Mouse (Mus musculus) megakaryocyte, embryonic 14.5 days (primary cell): ENCODE data around the gene Spata13. TPM values are rescaled to one million over a fixed set of nuclear protein-coding genes. Genes with fewer than 3 reads are reported as not detected.

Experiments used
- H3K27me3 ChIP-seq: replicated peaks from 2 replicates; pipeline ENCODE3; 2012; ENCODE audit warnings: inconsistent platforms
- H3K36me3 ChIP-seq: replicated peaks from 2 replicates; pipeline ENCODE3; 2012; ENCODE audit warnings: low read length, inconsistent platforms, mixed read lengths
- H3K4me1 ChIP-seq: 2 replicates; pipeline ENCODE4 v1.6.1; 2012; ENCODE audit warnings: inconsistent platforms
- H3K4me3 ChIP-seq: replicated peaks from 2 replicates; pipeline ENCODE3; 2012; ENCODE audit warnings: moderate library complexity, mild to moderate bottlenecking, inconsistent platforms
- H3K9me3 ChIP-seq: 2 replicates; pipeline ENCODE4 v1.6.1; 2012; ENCODE audit warnings: inconsistent platforms
- FLI1 ChIP-seq: IDR thresholded peaks from 2 replicates; pipeline ENCODE4 v1.6.1; 2012; ENCODE audit warnings: low read length, inconsistent platforms, mixed read lengths
- GATA1 ChIP-seq: IDR thresholded peaks from 3 replicates; pipeline ENCODE4 v1.6.1; 2012; ENCODE audit warnings: mixed read lengths, low read length, inconsistent platforms, borderline replicate concordance
- polyA plus RNA-seq: library from polyadenylated mRNA; stranded (reverse); fragments of >175 nt; gene quantifications from 2 replicates; pipeline ENCODE4 v1.2.3, GENCODE M21; 2012; ENCODE audit warnings: low replicate concordance; ENCODE audit not compliant: insufficient read depth

The Spata13 gene
- polyA plus RNA-seq, 1 experiment = 1.1 TPM

DNA sequence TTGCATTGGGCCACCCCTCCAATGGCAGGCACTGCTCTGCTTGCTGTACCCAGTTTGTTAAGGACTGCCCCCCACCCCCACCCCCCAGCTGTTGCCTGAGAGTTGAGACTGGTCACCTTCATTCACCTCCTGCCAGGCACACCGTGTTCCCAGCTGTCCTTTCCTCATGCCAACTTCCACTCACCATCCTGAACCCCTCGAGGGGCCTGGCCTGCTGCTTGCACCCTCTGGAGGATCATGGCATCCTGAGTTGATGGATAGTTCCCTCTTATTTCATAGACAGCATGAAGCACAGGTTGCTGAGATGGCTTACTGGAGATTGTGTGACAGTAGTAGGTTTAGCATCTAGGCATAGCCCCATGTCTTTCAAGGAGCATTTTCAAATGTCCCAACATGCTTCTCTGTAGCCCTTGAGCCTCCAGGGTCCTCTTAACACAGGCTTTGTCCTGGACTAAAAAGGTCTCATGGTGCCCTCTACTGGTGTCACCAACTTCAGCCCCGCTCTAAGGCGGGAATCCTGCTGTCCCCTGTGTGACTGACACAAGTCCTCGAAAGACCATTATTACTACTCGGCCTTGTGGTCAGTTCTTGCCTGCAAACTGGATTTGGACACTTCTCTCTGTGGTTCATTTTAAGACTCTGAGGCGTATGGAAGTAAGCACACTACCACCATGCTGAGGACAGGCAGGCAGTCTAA is 54.9 kb downstream of the Spata13 start:
- H3K4me1 ChIP-seq = peaks cover 4% of the 10 kb centered on the region; the same call in 1 of the 2 replicates
- no peak overlapping the region for H3K4me3 ChIP-seq
- H3K36me3 ChIP-seq = no peaks in the 10 kb centered on the region
- TF ChIP-seq FLI1 (no peak), GATA1 (no peak)
- no peaks in the 10 kb centered on the region for H3K9me3 ChIP-seq
- peaks cover 21% of the 10 kb centered on the region for H3K27me3 ChIP-seq

DNA sequence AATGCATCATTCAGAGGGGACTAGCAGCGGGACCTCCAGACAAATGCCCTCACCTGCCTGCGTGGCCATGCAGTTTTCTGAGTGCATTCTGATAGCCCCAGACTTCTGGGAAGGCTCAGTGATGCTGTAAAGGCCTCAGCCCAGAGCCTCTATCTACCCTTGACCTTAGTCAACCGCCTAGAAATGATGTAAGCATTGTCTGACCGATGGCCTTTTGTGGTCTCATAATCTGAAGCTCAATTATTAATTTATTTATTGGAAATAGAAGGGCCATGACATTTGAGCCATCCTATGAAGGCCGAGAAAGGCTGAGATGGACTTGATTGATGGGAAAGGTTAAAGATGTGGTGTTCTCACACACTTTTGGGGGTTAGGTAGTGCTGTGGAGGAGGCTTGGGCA is 56.0 kb downstream of the Spata13 start:
- Histone ChIP-seq H3K9me3 (no peaks in the 10 kb centered on the region), H3K27me3 (peaks cover 21% of the 10 kb centered on the region), H3K36me3 (no peaks in the 10 kb centered on the region), H3K4me3 (no peak overlapping the region), H3K4me1 (peaks cover 4% of the 10 kb centered on the region; the same call in 1 of the 2 replicates)
- TF ChIP-seq FLI1 = no peak
- TF ChIP-seq GATA1 = no peak

GRCm38 (mm10) chr14:60690631-60691030 is 56.8 kb downstream of the Spata13 start:
- no peaks in the 10 kb centered on the region for H3K36me3 ChIP-seq
- H3K9me3 ChIP-seq = no peaks in the 10 kb centered on the region
- TF ChIP-seq FLI1 (no peak), GATA1 (no peak)
- peaks cover 4% of the 10 kb centered on the region; the same call in 1 of the 2 replicates for H3K4me1 ChIP-seq
- H3K4me3 ChIP-seq = no peak overlapping the region
- H3K27me3 ChIP-seq = peaks cover 21% of the 10 kb centered on the region

DNA sequence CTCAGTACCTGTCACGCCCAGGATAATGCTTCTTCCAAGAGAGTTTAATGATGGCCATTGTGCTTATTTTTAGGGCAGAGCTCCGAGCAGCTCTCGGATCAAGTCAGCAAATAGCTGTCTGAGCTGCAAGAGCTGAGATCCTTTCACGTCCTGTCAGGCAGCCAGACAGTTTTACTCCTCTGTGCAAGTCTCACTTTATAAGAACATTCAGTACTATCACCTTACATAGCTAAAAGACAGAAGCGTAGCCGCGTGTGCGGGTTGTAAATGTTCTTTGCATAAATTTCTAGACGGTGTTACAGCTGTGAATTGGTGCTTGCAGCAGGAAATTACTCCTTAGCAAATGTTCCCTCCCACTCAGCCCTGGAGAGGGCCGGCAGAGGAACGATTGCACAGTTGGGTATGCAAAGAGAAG is 59.3 kb downstream of the Spata13 start:
- Histone ChIP-seq H3K9me3 (no peaks in the 10 kb centered on the region), H3K27me3 (peaks cover 22% of the 10 kb centered on the region), H3K36me3 (no peaks in the 10 kb centered on the region), H3K4me1 (peaks cover 4% of the 10 kb centered on the region; the same call in 1 of the 2 replicates), H3K4me3 (no peak overlapping the region)
- TF ChIP-seq FLI1 = no peak
- TF ChIP-seq GATA1 = no peak

- Histone ChIP-seq H3K4me3 (no peak overlapping the region), H3K36me3 (no peaks in the 10 kb centered on the region), H3K9me3 (no peaks in the 10 kb centered on the region), H3K27me3 (peaks cover 22% of the 10 kb centered on the region), H3K4me1 (peaks cover 4% of the 10 kb centered on the region; the same call in 1 of the 2 replicates)
- TF ChIP-seq FLI1 (no peak), GATA1 (no peak)
These were observed 59.9 kb downstream of the Spata13 start for GRCm38 (mm10) chr14:60693666-60694065.

DNA sequence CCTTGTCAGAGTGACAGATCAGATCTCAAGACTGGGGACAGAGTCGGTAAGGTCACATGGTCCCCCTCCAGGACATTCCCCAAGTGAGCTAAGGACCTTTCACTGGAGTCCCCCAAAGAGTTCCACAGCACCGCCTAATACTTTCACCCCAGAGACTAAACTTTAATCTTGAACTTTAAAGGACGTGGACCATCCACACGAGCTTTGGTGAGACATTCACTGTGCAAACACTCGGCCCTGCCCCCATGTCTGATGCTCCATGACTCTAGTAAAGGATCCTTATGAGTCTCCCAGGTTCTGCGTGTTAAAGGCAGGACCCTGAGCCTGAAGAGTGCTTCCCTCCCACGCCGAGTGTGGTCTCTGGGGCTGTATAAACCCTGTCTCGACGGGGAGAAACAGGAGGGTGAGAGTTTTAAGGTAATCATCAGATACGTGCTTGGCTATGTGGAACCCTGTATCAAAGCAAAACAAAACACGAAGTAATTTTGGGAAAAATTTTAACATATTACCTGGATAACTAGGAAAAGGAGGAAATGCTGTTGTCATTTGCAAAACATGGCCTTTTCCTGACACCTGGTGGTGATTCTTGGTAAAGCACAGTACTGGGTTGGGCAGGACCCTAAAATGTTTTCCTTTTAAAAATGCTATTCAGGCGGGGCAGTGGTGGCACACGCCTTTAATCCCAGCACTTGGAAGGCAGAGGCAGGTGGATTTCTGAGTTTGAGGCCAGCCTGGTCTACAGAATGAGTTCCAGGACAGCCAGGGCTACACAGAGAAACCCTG is 60.6 kb downstream of the Spata13 start:
- Histone ChIP-seq H3K9me3 (no peaks in the 10 kb centered on the region), H3K36me3 (no peaks in the 10 kb centered on the region), H3K27me3 (peaks cover 22% of the 10 kb centered on the region), H3K4me1 (no peaks in the 10 kb centered on the region), H3K4me3 (no peak overlapping the region)
- TF ChIP-seq GATA1 (no peak), FLI1 (no peak)

GRCm38 (mm10) chr14:60697351-60697750 is 63.5 kb downstream of the Spata13 start:
- Histone ChIP-seq H3K9me3 (no peaks in the 10 kb centered on the region), H3K4me1 (no peaks in the 10 kb centered on the region), H3K4me3 (no peak overlapping the region), H3K36me3 (no peaks in the 10 kb centered on the region), H3K27me3 (peaks cover 10% of the 10 kb centered on the region)
- TF ChIP-seq FLI1 = no peak
- no peak for TF ChIP-seq GATA1

DNA sequence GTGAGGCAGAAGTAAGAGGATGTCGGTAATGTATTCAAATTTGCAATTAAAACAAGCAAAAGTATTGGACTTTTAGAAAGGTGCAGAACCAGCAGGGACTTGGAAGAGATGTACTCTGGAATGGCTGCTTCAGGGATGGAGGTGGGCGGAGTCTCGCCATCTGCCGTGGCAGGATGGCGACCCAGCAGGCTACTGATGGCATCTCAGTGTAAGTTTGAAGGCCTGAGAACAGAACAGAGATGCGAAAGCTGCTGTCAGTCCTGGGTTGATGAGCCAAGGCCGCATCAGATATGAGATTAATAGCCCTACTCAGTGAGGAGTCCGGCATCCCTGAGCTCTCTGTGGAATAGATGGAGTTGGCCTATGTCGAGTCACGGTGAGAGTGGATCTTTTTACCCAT is 65.2 kb downstream of the Spata13 start:
- Histone ChIP-seq H3K27me3 (peaks cover 10% of the 10 kb centered on the region), H3K9me3 (no peaks in the 10 kb centered on the region), H3K4me3 (no peak overlapping the region), H3K36me3 (no peaks in the 10 kb centered on the region), H3K4me1 (no peaks in the 10 kb centered on the region; the same call in 1 of the 2 replicates)
- TF ChIP-seq GATA1 (no peak), FLI1 (no peak)

DNA sequence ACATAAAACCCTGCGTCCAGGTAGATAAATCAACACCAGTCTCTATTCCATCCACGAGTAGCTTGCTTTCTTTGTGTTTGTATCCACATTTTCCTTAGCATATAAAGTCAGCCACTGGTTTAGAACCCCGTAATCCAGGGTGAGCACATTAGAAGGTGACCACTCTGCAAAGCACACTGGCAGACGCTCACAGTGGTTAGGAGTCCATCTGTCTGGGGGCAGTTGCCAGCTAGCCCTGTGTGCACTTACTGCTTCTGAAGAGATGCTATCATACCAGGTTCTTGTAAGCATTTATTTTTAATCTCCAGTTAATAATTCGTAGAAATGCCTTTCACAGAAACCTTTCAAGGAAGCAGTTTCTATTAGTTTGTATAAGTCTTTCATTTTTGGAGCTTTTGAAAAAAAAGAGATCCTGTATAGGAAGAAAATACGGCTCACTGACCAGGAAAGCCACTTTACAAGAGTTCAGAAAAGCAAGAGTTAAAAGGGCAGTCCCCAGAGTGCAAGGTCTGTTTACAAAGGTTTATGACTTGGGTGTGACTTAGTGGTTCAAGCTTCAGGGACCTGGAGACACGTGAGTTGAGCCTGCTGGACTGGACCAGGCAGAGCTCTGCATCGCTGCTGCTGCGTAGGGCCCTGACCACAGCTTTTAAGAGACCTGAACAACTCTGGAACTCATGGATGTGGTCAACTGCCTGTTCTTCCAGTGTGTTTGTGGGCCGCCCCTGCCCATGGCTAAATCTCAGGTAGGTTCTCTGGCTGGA is 68.8 kb downstream of the Spata13 start:
- TF ChIP-seq FLI1 (no peak), GATA1 (no peak)

DNA sequence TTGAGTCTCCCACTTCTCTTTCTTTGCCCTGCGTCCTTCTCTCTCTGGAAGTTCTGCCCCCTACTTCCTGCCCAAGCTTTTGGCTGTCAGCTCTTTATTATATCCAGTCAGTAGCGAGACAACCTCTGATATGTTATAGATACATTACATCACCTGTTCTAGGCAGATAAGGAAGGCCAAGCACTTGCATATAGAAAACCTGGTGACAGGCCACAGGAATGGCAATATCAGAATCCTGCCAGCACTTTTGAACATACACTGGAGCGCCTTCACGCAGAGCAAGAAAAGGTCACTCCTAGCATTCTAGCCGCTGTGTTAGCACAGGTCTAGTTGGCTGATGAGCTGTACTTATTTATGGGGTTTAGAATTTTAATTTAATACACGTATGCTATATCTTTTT is 70.7 kb downstream of the Spata13 start:
- no peak for TF ChIP-seq FLI1
- TF ChIP-seq GATA1 = no peak
- no peak overlapping the region for H3K4me3 ChIP-seq
- peaks cover 25% of the 10 kb centered on the region for H3K4me1 ChIP-seq
- peaks cover 13% of the 10 kb centered on the region for H3K27me3 ChIP-seq
- no peaks in the 10 kb centered on the region for H3K36me3 ChIP-seq
- no peaks in the 10 kb centered on the region for H3K9me3 ChIP-seq

More for the DNA sequence above, 68.8 kb downstream of the Spata13 start:
- Histone ChIP-seq H3K36me3 (no peaks in the 10 kb centered on the region), H3K4me3 (no peak overlapping the region), H3K9me3 (no peaks in the 10 kb centered on the region), H3K4me1 (peaks cover 18% of the 10 kb centered on the region), H3K27me3 (peaks cover 8% of the 10 kb centered on the region)
